Mouse (Mus musculus): ENCODE data around the gene Lck.

DNA sequence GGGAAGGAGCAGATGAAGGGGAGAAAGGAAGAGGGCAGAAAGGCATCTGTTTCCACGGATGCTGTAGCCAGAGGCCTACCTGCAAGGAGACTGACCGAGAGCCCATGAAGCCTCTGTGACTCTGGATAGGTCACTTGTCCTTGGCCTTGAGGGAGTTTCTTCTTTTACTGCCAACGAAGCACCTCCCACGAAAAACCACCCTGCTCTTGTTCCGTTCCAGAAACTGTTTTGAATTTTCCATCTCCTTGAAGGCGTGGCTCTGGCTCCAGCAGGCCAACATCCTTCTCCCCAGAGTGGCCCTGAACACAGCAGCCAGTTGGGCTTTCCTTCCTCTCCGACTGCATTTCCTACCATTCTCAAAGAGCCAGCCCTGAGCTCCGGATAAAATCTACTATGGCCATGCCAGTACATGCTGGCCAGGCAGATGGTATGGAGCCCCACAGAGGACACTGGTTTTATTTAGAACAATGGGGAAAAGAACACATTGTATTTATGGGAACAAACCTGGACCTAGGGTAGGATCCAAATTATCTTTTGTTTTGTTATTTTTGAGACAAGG, 47.9 kb upstream of the Lck start:
- no peak for TF ChIP-seq CTCF (IDR thresholded peaks at IDR 0.05; ENCODE audit: extremely low read depth, insufficient read depth, insufficient read length, insufficient replicate concordance)
- no peak for TF ChIP-seq POLR2A (IDR thresholded peaks at IDR 0.05; ENCODE audit: low read depth, low read length)

Measured in spleen, adult 2 months (tissue).